Mouse (Mus musculus) kidney, postnatal 25 days (tissue): ENCODE results near the gene Mrps17.

Experiments
- DNase-seq, 2 experiments: peaks; one replicate each; pipeline ENCODE4 v3.0.0; 2021; ENCODE audit warnings: mixed read lengths in 2 of 2

Gene Mrps17

DNA sequence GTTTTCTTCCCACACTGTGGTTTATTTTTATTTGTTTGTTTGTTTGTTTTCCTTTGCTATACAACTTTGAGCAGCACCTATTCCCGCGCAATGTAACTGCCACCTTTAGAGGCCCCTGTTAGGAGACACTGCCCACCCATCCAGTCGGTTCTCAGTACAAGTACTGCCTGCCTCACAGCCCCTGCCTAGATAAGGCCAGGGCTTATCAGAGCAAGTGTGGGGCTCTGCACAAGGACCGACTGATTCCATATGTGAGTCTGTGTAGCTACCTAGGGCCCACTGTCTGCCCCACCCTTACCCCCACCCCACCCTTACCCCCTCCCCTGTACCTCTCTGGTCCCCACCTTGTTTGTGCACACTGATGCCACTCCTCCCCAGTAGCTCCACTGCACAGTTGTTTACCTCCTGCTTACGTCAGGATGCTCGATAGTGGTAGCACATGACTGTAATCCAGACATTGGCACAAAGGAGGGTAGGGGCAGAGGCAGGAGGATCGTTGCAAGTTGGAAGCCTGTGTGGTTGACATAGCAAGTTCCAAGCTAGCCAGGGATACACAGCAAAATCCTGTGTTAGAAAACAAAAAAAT, 27.7 kb downstream of the Mrps17 start:
- no peak for DNase-seq

GRCm38 (mm10) chr5:129744050-129744449, 28.8 kb downstream of the Mrps17 start:
- no peak for DNase-seq

DNA sequence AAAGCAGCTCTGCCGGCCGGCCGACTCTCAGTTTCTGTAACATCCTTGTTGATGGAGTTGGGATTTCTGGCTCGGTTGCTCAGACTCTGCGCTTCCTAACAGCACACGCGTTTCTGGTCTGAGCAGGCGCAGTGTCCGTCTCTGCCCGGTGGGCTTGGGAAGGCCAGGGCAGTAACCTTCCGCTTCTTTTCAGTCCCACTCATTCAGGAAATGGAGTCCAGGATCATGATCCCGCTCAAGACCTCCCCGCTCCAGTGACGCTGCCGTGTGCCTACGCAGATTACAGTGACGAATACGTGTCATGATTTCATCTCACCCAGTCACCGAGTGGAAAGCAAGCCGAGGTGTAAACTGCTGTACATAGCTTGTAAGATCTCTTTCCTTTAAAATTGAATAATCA, 41.6 kb downstream of the Mrps17 start:
- DNase-seq: no peak

DNA sequence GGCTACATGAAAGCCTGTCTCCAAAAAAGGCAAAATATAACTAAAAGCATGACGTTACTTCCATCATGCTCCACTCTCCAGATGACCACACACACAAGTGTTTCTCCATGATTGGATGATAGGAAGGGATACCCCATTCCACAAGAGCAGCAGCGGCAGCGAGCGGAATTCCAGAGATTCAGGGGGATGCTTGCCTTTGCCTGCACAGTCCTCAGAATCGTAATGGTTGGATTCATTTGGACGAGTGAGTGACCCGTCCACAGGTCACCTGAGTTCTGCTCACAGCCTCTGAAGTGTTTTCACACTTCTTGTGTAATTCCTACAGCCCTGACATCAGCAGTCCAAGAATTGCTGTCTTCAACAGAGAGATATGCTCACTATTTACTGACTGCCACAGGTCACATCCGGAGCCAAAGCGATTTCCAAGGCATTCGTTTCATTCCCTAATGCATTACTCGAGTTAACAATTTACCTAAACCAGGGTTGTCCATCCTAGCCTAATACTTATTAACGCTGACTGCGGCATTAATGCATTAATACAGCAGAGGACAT, 44.7 kb downstream of the Mrps17 start:
- peak; percentile 49 to 63 for DNase-seq

- no peak for DNase-seq
These were observed 46.7 kb downstream of the Mrps17 start for GRCm38 (mm10) chr5:129761865-129762540.

DNA sequence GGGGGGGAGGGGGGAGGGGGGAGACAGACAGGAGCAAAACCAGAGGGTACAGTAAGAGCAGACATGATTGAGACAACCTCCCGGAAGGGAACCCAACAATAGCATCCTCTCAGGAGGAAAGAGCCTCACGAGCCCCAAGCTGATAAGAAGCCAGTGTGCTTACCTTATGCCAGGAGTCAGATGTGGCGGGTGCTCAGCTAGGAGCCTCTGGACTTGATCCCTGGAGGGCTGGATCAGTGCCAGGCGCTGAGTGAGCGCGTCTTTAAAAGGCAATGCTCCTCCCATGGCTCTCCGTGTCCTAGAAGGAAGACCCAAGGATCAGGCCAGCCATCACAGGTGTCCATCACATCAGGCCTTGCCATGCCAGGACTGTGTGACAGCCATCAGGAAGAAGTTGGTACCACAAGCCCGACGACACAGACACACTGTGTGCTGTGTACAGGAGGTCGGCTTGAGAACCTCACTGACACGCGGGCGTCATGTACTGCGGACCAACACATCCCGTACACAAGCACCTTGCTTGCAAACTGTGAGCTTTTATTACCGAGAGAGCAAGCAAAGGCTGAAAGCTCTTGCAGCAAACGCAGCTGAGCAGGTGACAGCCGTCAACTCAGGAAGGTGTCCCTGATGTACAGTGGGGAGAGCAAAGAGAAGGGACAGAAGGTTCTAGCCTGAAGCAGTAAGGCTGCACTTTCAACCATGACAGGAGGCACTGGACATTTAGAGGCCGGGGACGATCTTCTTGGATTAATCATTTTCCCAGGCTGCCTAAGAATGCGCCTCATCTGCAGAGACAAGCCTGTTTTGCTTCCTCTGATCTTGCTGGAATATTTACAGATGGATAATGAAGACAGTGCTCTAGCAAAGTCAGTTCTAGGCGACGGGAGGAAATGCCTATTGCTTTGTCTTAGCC, 55.4 kb downstream of the Mrps17 start:
- DNase-seq: peak; percentile 87 to 90
